Mouse (Mus musculus): ENCODE results near the gene Il27ra.

DNA sequence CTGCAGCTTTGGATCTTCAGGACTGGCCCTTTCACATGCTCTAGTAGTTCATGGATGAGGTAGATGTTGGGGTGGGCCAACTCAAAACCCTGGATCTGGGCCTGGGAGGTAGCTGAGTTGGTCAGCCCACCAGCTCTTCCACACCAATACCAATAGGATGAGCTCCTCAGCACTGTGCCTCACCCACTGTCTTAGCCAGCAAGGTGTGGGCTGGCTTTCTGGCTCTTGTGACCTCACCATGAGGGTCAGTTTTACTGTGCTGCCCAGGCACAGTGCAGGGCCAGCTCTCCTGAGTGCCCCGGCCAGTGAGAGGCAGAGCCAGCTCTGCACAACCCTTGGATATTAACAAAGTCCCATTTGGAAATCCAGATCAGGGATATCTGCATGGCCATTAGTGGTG is 15.4 kb upstream of the Il27ra start:
- TF ChIP-seq CTCF (IDR thresholded peaks at IDR 0.05; ENCODE audit: control insufficient read depth, insufficient read depth, low read length) (no peak), POLR2A (IDR thresholded peaks at IDR 0.05; ENCODE audit: borderline replicate concordance, control insufficient read depth, low read depth, low read length) (no peak)

Data from bone marrow, adult 2 months (tissue).